8 mouse cellular contexts compared by ENCODE assay signal in genomic region chr12:33146622-33147433, GRCm38 (mm10). TPM values are rescaled to one million over a fixed set of nuclear protein-coding genes. Genes with fewer than 3 reads are reported as not detected.
DNase-seq lines count a peak whose midpoint lies in the region; ATAC-seq lines count a peak whose summit lies in the region.

No protein-coding gene starts in this region.

- peaks cover 39% of the 10 kb centered on the region for H3K4me1 ChIP-seq in hindbrain, embryonic 13.5 days (replicated peaks)

- H3K27ac ChIP-seq in hindbrain, embryonic 13.5 days, result no peak overlapping the region

- H3K4me2 ChIP-seq in hindbrain, embryonic 13.5 days, result peak overlapping the region; percentile 74

- DNase-seq in heart, adult 11 months, result peak; percentile 92
- DNase-seq in heart, postnatal 4 days, result no peak
- DNase-seq in CD4-positive helper T cell, adult 2 months (ENCODE audit: low read depth, low spot score), result peak; percentile 73
- DNase-seq in embryo, embryonic 11 days, result peak; percentile 66
- DNase-seq in thymus, postnatal 0 days (ENCODE audit: low spot score), result peak; percentile 60
- DNase-seq in layer of hippocampus, postnatal 25 days (ENCODE audit: extremely low spot score in 1 of 2, low spot score in 1 of 2), result no peak

- H3K27me3 ChIP-seq in hindbrain, embryonic 13.5 days, result peaks cover 15% of the 10 kb centered on the region

- H3K4me3 ChIP-seq in hindbrain, embryonic 13.5 days, result peak overlapping the region; percentile 75

- peak overlapping the region; percentile 62 for H3K9ac ChIP-seq in hindbrain, embryonic 13.5 days

- peak; percentile 80 for ATAC-seq in hindbrain, embryonic 13.5 days (ENCODE audit: low FRiP score)
- 0 out of 2 replicates have a peak, but pooled peaks have one; percentile 1 for ATAC-seq in megakaryocyte progenitor cell, adult 5-6 weeks (replicated peaks; ENCODE audit: poor library complexity)

- H3K9me3 ChIP-seq in hindbrain, embryonic 13.5 days, result no peaks in the 10 kb centered on the region

- 4% methylated on average over 29 of the region's 29 CpGs for WGBS in hindbrain, embryonic 13.5 days

- no peaks in the 10 kb centered on the region for H3K36me3 ChIP-seq in hindbrain, embryonic 13.5 days

RNA-seq across cellular contexts. Expression of gene Atxn7l1, which starts 0.7 kb away (rescaled TPM):
- total RNA-seq in heart, postnatal 4 days (2021), result 10 to 100 TPM; 16.8 to 17.5 TPM
- polyA plus RNA-seq in hindbrain, embryonic 13.5 days (2015; fragmentation: Nextera tagmentation; extraction: Ambion mirVana), result 19.9 and 22.4 TPM in 2 replicates
- 71.1 and 96.1 TPM in 2 replicates for total RNA-seq in megakaryocyte progenitor cell, adult 5-6 weeks (2015)
- 33.1 and 37.4 TPM in 2 replicates for total RNA-seq in megakaryocyte progenitor cell, adult 5-6 weeks (2017)
- polyA plus RNA-seq in thymus, postnatal 0 days (2015; fragmentation: Nextera tagmentation; extraction: Ambion mirVana), result 27.3 and 34.3 TPM in 2 replicates
- 10 to 100 TPM; 47.3 to 56.3 TPM for total RNA-seq in layer of hippocampus, postnatal 25 days (2021)

RNA-seq across cellular contexts. Expression of gene Cdhr3, which starts 54.2 kb away (rescaled TPM):
- total RNA-seq in heart, postnatal 4 days (2021), result not detected
- 0.25 and 0.26 TPM in 2 replicates for polyA plus RNA-seq in hindbrain, embryonic 13.5 days (2015; fragmentation: Nextera tagmentation; extraction: Ambion mirVana)
- not detected in 2 replicates for total RNA-seq in megakaryocyte progenitor cell, adult 5-6 weeks (2015)
- total RNA-seq in megakaryocyte progenitor cell, adult 5-6 weeks (2017), result not detected in 2 replicates
- 0.22 and 0.23 TPM in 2 replicates for polyA plus RNA-seq in thymus, postnatal 0 days (2015; fragmentation: Nextera tagmentation; extraction: Ambion mirVana)
- 1 to 10 TPM in 1 of 2 experiments, under 1 TPM in 1; 0.66 to 2.3 TPM for total RNA-seq in layer of hippocampus, postnatal 25 days (2021)

Comparison
In these comparisons a context has a peak if more than half of its experiments do, and no peak if none do; other contexts are left out.
1. DNase-seq: peak in heart, adult 11 months (single experiment), CD4-positive helper T cell, adult 2 months (single experiment), embryo, embryonic 11 days (single experiment) and thymus, postnatal 0 days (single experiment); none in heart, postnatal 4 days (single experiment) and layer of hippocampus, postnatal 25 days (0 of 2).